Mouse (Mus musculus) heart, embryonic 12.5 days (tissue): ENCODE measurements at regions not wholly inside any gene's neighbourhood (a gene's known extent, or its start where the extent isn't known, plus 50 kb on each side); places are given as distances from the start of the nearest gene placed in this dataset.
A peak's percentile ranks its signal among the peaks of the same experiment; 100 is the strongest.

Experiments used
- ATAC-seq: fragments of 200-750 bp; cut with Nextera tagmentation; 2 replicates; pipeline ENCODE4 v1.8.0; 2017; ENCODE audit warnings: moderate TSS enrichment, moderate library complexity; ENCODE audit not compliant: insufficient number of reproducible peaks, low FRiP score
- H3K27ac ChIP-seq: fragments of 300-500 bp; sonication (generic); 2 replicates; pipeline ENCODE4 v1.5.1; 2016; ENCODE audit warnings: mild to moderate bottlenecking, moderate library complexity; ENCODE audit not compliant: poor library complexity, severe bottlenecking
- H3K27me3 ChIP-seq: fragments of 300-500 bp; sonication (generic); replicated peaks from 2 replicates; pipeline ENCODE4 v1.6.1; 2016; ENCODE audit warnings: mild to moderate bottlenecking, moderate library complexity
- H3K36me3 ChIP-seq: fragments of 300-500 bp; sonication (generic); 2 replicates; pipeline ENCODE4 v1.6.1; 2016; ENCODE audit warnings: mild to moderate bottlenecking, moderate library complexity
- H3K4me1 ChIP-seq: fragments of 300-500 bp; sonication (generic); replicated peaks from 2 replicates; pipeline ENCODE4 v1.6.1; 2016; ENCODE audit warnings: mild to moderate bottlenecking
- H3K4me2 ChIP-seq: fragments of 300-500 bp; sonication (generic); 2 replicates; pipeline ENCODE4 v1.6.1; 2016; ENCODE audit warnings: mild to moderate bottlenecking, moderate library complexity
- H3K4me3 ChIP-seq: fragments of 300-500 bp; sonication (generic); 2 replicates; pipeline ENCODE4 v1.5.1; 2016; ENCODE audit warnings: mild to moderate bottlenecking
- H3K9ac ChIP-seq: fragments of 300-500 bp; sonication (generic); 2 replicates; pipeline ENCODE4 v1.6.1; 2016; ENCODE audit warnings: mild to moderate bottlenecking, moderate library complexity
- H3K9me3 ChIP-seq: fragments of 300-500 bp; sonication (generic); replicated peaks from 2 replicates; pipeline ENCODE4 v1.6.1; 2016; ENCODE audit warnings: mild to moderate bottlenecking, moderate library complexity
- WGBS: fragments of 180-500 bp; shearing (Covaris S2); methylation state at CpG from one replicate; pipeline ENCODE4 v1.1.7; 2016; 5-methylcytosine and 5-hydroxymethylcytosine counted together

DNA sequence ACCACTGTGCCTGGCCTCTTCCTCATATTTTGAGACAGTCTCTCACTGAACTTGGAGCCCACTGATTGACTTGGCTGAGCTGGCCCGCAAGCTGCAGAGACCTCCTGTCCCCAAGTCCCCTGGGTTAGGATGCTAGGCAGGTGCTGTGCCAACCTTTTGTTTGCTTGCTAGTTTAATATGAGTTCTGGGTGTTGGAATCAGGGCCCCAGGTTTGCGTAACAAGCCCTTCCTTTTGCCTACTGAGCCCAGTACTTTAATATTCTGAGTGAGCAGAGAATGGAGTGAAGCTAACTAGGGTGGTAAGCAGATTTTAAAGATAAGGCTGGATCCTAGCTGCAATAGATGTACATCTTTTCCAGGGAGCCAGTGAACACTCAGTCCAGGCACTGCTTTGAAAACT, 117.2 kb upstream of the Spred1 start:
- no peak for ATAC-seq
- Histone ChIP-seq H3K9ac (no peak overlapping the region), H3K4me1 (peaks cover 2% of the 10 kb centered on the region; the same call in 1 of the 2 replicates), H3K9me3 (no peaks in the 10 kb centered on the region), H3K27me3 (no peaks in the 10 kb centered on the region), H3K4me2 (no peak overlapping the region), H3K36me3 (no peaks in the 10 kb centered on the region), H3K4me3 (no peak overlapping the region), H3K27ac (no peak overlapping the region)
- WGBS = 78% methylated on average over 2 of the region's 2 CpGs

GRCm38 (mm10) chr2:117006846-117007245, 114.3 kb upstream of the Spred1 start:
- no peak for ATAC-seq
- Histone ChIP-seq H3K9ac (no peak overlapping the region), H3K4me1 (no peaks in the 10 kb centered on the region), H3K9me3 (no peaks in the 10 kb centered on the region), H3K27ac (no peak overlapping the region), H3K4me3 (no peak overlapping the region), H3K36me3 (no peaks in the 10 kb centered on the region), H3K4me2 (no peak overlapping the region), H3K27me3 (no peaks in the 10 kb centered on the region)
- 85% methylated on average over 2 of the region's 2 CpGs for WGBS

DNA sequence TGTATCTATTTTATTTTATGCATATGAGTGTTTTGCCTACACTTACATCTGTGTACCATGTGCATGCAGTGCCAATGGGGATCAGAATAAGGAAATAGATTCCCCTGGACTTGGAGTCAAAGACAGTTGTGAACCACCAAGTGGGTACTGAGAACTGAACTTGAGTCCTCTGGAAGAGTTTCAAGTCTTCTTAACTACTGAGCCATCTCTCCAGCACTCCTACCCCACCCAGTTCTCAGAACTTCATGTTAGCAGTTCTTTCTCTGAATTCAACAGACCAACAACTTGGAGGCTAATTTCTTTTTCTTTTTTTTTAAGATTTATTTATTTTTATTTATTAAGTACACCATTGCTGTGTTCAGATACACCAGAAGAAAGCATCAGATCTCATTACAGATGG, 112.3 kb upstream of the Spred1 start:
- H3K4me2 ChIP-seq = no peak overlapping the region
- no peaks in the 10 kb centered on the region for H3K9me3 ChIP-seq
- H3K36me3 ChIP-seq = no peaks in the 10 kb centered on the region
- no peak for ATAC-seq
- no peak overlapping the region for H3K27ac ChIP-seq
- no peak overlapping the region for H3K9ac ChIP-seq
- no peak overlapping the region for H3K4me3 ChIP-seq
- H3K4me1 ChIP-seq = no peaks in the 10 kb centered on the region
- H3K27me3 ChIP-seq = no peaks in the 10 kb centered on the region

DNA sequence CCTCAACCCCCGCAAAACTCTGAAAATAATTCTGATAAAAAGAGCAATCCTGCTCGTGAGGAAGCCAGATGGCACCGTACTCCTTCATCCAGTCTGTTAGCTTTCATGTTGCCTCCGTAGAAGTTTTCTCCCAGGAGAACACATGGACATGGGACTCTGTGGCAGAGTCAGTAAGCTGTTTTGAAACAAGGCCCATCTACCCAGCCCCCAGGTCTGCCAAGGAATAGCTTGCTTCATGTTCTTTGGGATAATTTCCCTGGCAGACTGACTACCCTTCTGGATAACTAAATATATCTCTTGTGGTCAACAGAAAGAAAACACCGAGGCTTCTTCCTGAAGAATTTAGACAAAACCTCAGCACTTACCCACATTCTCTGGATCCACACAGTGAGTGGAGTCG, 111.2 kb upstream of the Spred1 start:
- no peak overlapping the region for H3K9ac ChIP-seq
- no peaks in the 10 kb centered on the region for H3K27me3 ChIP-seq
- H3K4me1 ChIP-seq = no peaks in the 10 kb centered on the region
- no peak overlapping the region for H3K27ac ChIP-seq
- ATAC-seq = no peak
- H3K9me3 ChIP-seq = no peaks in the 10 kb centered on the region
- H3K4me3 ChIP-seq = no peak overlapping the region
- WGBS = 75% methylated on average over 6 of the region's 6 CpGs
- H3K36me3 ChIP-seq = no peaks in the 10 kb centered on the region
- no peak overlapping the region for H3K4me2 ChIP-seq

DNA sequence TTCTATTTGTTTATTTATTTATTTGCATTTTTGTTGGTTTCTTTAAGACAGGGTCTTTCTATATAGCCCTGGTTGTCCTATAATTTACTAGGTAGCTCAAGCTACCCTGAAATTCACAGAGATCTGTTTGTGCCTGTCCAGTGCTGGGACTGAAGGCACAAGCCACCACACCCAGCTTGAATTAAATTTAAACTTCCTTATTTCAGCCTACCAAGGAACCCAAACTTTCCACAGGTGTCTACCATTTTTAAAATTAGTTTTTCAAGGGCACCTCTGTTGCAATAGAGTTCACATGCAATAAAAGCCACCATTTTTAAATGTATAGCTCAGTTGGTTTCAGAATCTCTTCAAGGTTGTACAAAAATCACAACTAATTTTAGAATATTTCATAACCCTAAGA, 110.2 kb upstream of the Spred1 start:
- Histone ChIP-seq H3K4me3 (no peak overlapping the region), H3K9ac (no peak overlapping the region), H3K4me1 (no peaks in the 10 kb centered on the region), H3K9me3 (no peaks in the 10 kb centered on the region), H3K27me3 (no peaks in the 10 kb centered on the region), H3K27ac (no peak overlapping the region), H3K4me2 (no peak overlapping the region), H3K36me3 (no peaks in the 10 kb centered on the region)
- ATAC-seq = no peak

GRCm38 (mm10) chr2:117017921-117018651, 103.1 kb upstream of the Spred1 start:
- Histone ChIP-seq H3K4me3 (no peak overlapping the region), H3K9me3 (no peaks in the 10 kb centered on the region), H3K36me3 (no peaks in the 10 kb centered on the region), H3K4me2 (no peak overlapping the region), H3K9ac (no peak overlapping the region), H3K4me1 (peaks cover 15% of the 10 kb centered on the region; the same call in 1 of the 2 replicates), H3K27me3 (no peaks in the 10 kb centered on the region), H3K27ac (peak overlapping the region; percentile 24; the same call in 1 of the 2 replicates)
- WGBS = 53% methylated on average over 12 of the region's 12 CpGs
- no peak for ATAC-seq

- no peaks in the 10 kb centered on the region for H3K27me3 ChIP-seq
- H3K36me3 ChIP-seq = no peaks in the 10 kb centered on the region
- no peak for ATAC-seq
- no peak overlapping the region for H3K4me2 ChIP-seq
- H3K9me3 ChIP-seq = no peaks in the 10 kb centered on the region
- H3K9ac ChIP-seq = no peak overlapping the region
- H3K4me1 ChIP-seq = peaks cover 15% of the 10 kb centered on the region; the same call in 1 of the 2 replicates
- no peak overlapping the region for H3K27ac ChIP-seq
- no peak overlapping the region for H3K4me3 ChIP-seq
- 41% methylated on average over 6 of the region's 6 CpGs for WGBS
Measured at GRCm38 (mm10) chr2:117018917-117019538, 102.1 kb upstream of the Spred1 start.

- Histone ChIP-seq H3K27ac (no peak overlapping the region), H3K9me3 (no peaks in the 10 kb centered on the region), H3K4me1 (peaks cover 15% of the 10 kb centered on the region; the same call in 1 of the 2 replicates), H3K4me2 (no peak overlapping the region), H3K36me3 (no peaks in the 10 kb centered on the region), H3K27me3 (no peaks in the 10 kb centered on the region), H3K9ac (no peak overlapping the region), H3K4me3 (no peak overlapping the region)
- no peak for ATAC-seq
- WGBS = 67% methylated on average over 1 of the region's 1 CpGs
Measured at GRCm38 (mm10) chr2:117019552-117019951, 101.6 kb upstream of the Spred1 start.

GRCm38 (mm10) chr2:117021787-117022186, 99.4 kb upstream of the Spred1 start:
- Histone ChIP-seq H3K9me3 (no peaks in the 10 kb centered on the region), H3K9ac (no peak overlapping the region), H3K27me3 (no peaks in the 10 kb centered on the region), H3K4me3 (no peak overlapping the region), H3K4me2 (no peak overlapping the region), H3K36me3 (no peaks in the 10 kb centered on the region), H3K27ac (no peak overlapping the region), H3K4me1 (peaks cover 15% of the 10 kb centered on the region; the same call in 1 of the 2 replicates)
- WGBS = 52% methylated on average over 6 of the region's 6 CpGs
- no peak for ATAC-seq

DNA sequence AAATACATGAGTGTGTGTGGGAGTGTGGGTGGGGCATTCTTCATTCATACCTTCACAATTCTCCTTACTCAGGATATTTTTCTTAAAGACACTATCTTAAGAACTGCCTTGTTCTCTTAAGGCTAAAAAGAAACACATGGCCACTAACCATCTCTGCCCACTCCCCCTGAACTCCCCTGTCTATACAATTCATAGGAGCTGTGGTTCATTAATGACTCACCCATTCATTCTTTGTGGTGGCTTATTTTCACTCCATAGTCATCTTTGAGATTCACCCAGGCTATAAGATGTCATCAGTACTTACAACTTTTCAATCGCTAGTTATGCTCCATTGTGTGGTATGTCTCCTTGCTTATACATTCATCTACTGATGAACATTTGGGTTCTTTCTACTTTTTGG, 97.7 kb upstream of the Spred1 start:
- Histone ChIP-seq H3K36me3 (no peaks in the 10 kb centered on the region), H3K9ac (no peak overlapping the region), H3K4me1 (0 out of 2 replicates have a peak, but pooled peaks cover 6% of the 10 kb centered on the region), H3K27ac (no peak overlapping the region), H3K4me2 (no peak overlapping the region), H3K4me3 (no peak overlapping the region), H3K27me3 (no peaks in the 10 kb centered on the region), H3K9me3 (no peaks in the 10 kb centered on the region)
- WGBS = 92% methylated on average over 1 of the region's 1 CpGs
- no peak for ATAC-seq

DNA sequence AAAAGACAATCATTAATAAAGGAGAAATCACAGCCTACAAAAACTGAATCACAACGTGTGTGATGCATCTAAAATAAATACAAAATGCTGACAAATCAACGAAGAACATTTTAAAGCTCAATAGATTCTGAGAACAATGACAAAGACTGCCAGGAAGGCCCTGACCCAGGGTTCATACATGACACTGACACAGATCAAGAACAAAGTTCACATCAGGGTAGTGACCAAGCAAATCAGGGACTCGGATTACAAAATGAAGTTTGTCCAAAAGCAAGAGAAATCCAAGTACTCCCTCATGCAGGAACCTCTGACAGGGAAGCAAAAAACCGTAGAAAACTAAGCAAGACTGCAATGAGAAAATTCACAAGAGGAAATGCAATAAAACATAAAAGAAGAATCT, 94.1 kb upstream of the Spred1 start:
- no peak overlapping the region for H3K4me2 ChIP-seq
- H3K9me3 ChIP-seq = 0 out of 2 replicates have a peak, but pooled peaks cover 2% of the 10 kb centered on the region
- no peak overlapping the region for H3K4me3 ChIP-seq
- no peaks in the 10 kb centered on the region for H3K36me3 ChIP-seq
- H3K27me3 ChIP-seq = no peaks in the 10 kb centered on the region
- H3K9ac ChIP-seq = no peak overlapping the region
- no peak for ATAC-seq
- WGBS = 70% methylated on average over 4 of the region's 4 CpGs
- H3K27ac ChIP-seq = no peak overlapping the region
- H3K4me1 ChIP-seq = no peaks in the 10 kb centered on the region
